Mouse (Mus musculus): Measurements from ENCODE around the gene Slc7a6.

DNA sequence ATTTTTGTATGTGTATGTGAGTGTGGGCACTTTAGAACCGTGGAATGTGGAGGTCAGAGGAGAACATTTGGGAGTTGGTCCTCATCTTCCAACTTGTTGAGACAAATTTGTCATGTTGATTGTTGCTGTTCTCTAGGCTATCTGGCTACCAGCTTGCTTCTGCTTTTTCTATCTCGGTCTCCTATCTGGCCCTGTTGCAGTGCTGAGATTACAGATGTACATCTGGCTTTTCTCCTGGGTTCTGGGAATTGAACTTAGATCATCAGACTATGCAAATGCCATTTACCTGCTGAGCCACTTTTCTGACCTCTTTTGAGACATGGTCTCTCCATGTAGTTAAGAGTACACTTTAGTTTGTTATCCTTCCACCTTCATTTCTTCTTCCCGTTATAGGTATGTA, 4.9 kb downstream of the Slc7a6 start:
- no peak for TF ChIP-seq CTCF (IDR thresholded peaks at IDR 0.05; ENCODE audit: control insufficient read depth, insufficient read depth, low read length)
- TF ChIP-seq POLR2A (IDR thresholded peaks at IDR 0.05; ENCODE audit: borderline replicate concordance, control insufficient read depth, low read depth, low read length): no peak
